Mouse (Mus musculus): ENCODE measurements around the gene Matn4. TPM values are rescaled to one million over a fixed set of nuclear protein-coding genes. Genes with fewer than 3 reads are reported as not detected.
"Not testable (repeated sequence)": the region's sequence is repeated elsewhere in the genome, so short reads cannot be mapped to it uniquely, and the experiment has no call there.

Gene Matn4
- polyA plus RNA-seq, 1 experiment = 0.82 TPM

GRCm38 (mm10) chr2:164353356-164353755 lies 51.6 kb downstream of the Matn4 start:
- H3K27ac ChIP-seq (ENCODE audit: insufficient read depth, low read length) = no peak overlapping the region
- peaks cover 4% of the 10 kb centered on the region; the same call in 1 of the 2 replicates for H3K4me1 ChIP-seq (ENCODE audit: control insufficient read depth, insufficient read depth, insufficient read length)
- no peak for DNase-seq (ENCODE audit: low read depth in 1 of 2, low spot score in 2 of 2)
- 79% methylated on average over 11 of the region's 11 CpGs for WGBS
- no peaks in the 10 kb centered on the region for H3K27me3 ChIP-seq (ENCODE audit: control insufficient read depth, insufficient read depth, low read length)
- TF ChIP-seq POLR2A (IDR thresholded peaks at IDR 0.05; ENCODE audit: low read depth, low read length) = no peak
- no peak for TF ChIP-seq CTCF (IDR thresholded peaks at IDR 0.05; ENCODE audit: extremely low read depth, insufficient read depth, insufficient read length, insufficient replicate concordance)
- H3K4me3 ChIP-seq (ENCODE audit: extremely low read depth, insufficient read depth, insufficient read length) = no peak overlapping the region
- H3K36me3 ChIP-seq (ENCODE audit: control insufficient read depth, insufficient read depth, low read length) = no peaks in the 10 kb centered on the region

DNA sequence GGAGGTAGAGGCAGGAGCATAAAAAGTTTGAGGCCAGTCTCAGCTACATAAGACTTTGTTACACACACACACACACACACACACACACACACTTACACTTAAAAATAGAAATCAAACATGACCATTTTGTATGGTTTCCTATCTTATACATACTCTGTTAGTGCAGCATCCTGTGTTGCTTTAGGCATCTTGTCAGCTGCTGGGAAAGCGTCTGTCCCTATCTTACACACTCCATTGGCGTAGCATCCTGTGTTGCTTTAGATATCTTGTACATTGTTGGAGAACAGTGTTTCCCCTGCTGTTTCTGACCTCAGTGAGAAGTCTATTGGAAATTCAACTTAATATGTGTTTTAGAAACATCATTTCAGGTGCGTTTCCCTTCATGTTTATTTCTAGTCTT lies 52.3 kb downstream of the Matn4 start:
- TF ChIP-seq POLR2A (IDR thresholded peaks at IDR 0.05; ENCODE audit: low read depth, low read length) (no peak), CTCF (IDR thresholded peaks at IDR 0.05; ENCODE audit: extremely low read depth, insufficient read depth, insufficient read length, insufficient replicate concordance) (no peak)
- no peak for DNase-seq (ENCODE audit: low read depth in 1 of 2, low spot score in 2 of 2)
- WGBS = 85% methylated on average over 3 of the region's 3 CpGs
- Histone ChIP-seq H3K27ac (ENCODE audit: insufficient read depth, low read length) (no peak overlapping the region), H3K27me3 (ENCODE audit: control insufficient read depth, insufficient read depth, low read length) (no peaks in the 10 kb centered on the region), H3K4me3 (ENCODE audit: extremely low read depth, insufficient read depth, insufficient read length) (no peak overlapping the region), H3K36me3 (ENCODE audit: control insufficient read depth, insufficient read depth, low read length) (no peaks in the 10 kb centered on the region), H3K4me1 (ENCODE audit: control insufficient read depth, insufficient read depth, insufficient read length) (peaks cover 4% of the 10 kb centered on the region; the same call in 1 of the 2 replicates)

- TF ChIP-seq POLR2A (IDR thresholded peaks at IDR 0.05; ENCODE audit: low read depth, low read length) (no peak), CTCF (IDR thresholded peaks at IDR 0.05; ENCODE audit: extremely low read depth, insufficient read depth, insufficient read length, insufficient replicate concordance) (no peak)
- no peaks in the 10 kb centered on the region for H3K36me3 ChIP-seq (ENCODE audit: control insufficient read depth, insufficient read depth, low read length)
- no peaks in the 10 kb centered on the region for H3K4me1 ChIP-seq (ENCODE audit: control insufficient read depth, insufficient read depth, insufficient read length)
- no peaks in the 10 kb centered on the region for H3K27me3 ChIP-seq (ENCODE audit: control insufficient read depth, insufficient read depth, low read length)
- 96% methylated on average over 3 of the region's 3 CpGs for WGBS
- no peak overlapping the region for H3K27ac ChIP-seq (ENCODE audit: insufficient read depth, low read length)
- H3K4me3 ChIP-seq (ENCODE audit: extremely low read depth, insufficient read depth, insufficient read length) = no peak overlapping the region
- DNase-seq (ENCODE audit: low read depth in 1 of 2, low spot score in 2 of 2) = peak in 1 of 2 experiments; percentile 23
Measured at GRCm38 (mm10) chr2:164348980-164349379, 56.0 kb downstream of the Matn4 start.

- not testable (repeated sequence) for H3K27ac ChIP-seq (ENCODE audit: insufficient read depth, low read length); H3K36me3 ChIP-seq (ENCODE audit: control insufficient read depth, insufficient read depth, low read length); H3K27me3 ChIP-seq (ENCODE audit: control insufficient read depth, insufficient read depth, low read length); H3K4me3 ChIP-seq (ENCODE audit: extremely low read depth, insufficient read depth, insufficient read length); DNase-seq (ENCODE audit: low read depth in 1 of 2, low spot score in 2 of 2); H3K4me1 ChIP-seq (ENCODE audit: control insufficient read depth, insufficient read depth, insufficient read length)
Measured at GRCm38 (mm10) chr2:164347697-164348096, 57.3 kb downstream of the Matn4 start.

DNA sequence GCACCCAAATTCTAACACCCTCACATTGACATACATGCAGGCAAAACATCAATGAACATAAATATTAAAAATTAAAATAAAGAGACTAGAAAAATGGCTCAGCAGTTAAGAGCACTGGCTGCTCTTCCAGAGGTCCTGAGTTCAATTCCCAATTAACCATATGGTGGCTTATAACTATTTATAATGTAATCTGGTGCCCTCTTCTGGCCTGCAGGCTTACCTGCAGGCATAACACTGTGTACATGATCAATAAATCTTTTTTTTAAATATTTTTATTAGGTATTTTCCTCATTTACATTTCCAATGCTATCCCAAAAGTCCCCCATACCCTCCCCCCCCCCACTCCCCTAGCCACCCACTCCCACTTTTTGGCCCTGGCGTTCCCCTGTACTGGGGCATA lies 61.2 kb downstream of the Matn4 start:
- DNase-seq (ENCODE audit: low read depth in 1 of 2, low spot score in 2 of 2); H3K36me3 ChIP-seq (ENCODE audit: control insufficient read depth, insufficient read depth, low read length); H3K4me1 ChIP-seq (ENCODE audit: control insufficient read depth, insufficient read depth, insufficient read length); H3K27ac ChIP-seq (ENCODE audit: insufficient read depth, low read length); H3K4me3 ChIP-seq (ENCODE audit: extremely low read depth, insufficient read depth, insufficient read length); H3K27me3 ChIP-seq (ENCODE audit: control insufficient read depth, insufficient read depth, low read length): not testable (repeated sequence)
- 78% methylated on average over 1 of the region's 1 CpGs for WGBS

Other genes starting within 250 kb of the Matn4 start
- 0.12 and 0.14 TPM in 2 replicates for gene Kcns1, start 234.0 kb downstream of the Matn4 start, polyA plus RNA-seq (2012; rRNA removed)
- gene Wfdc5, start 222.4 kb downstream of the Matn4 start, polyA plus RNA-seq (2012; rRNA removed) = not detected in 2 replicates
- not detected in 2 replicates for gene Wfdc12, start 214.6 kb downstream of the Matn4 start, polyA plus RNA-seq (2012; rRNA removed)
- not detected in 2 replicates for gene Wfdc15a, start 205.0 kb downstream of the Matn4 start, polyA plus RNA-seq (2012; rRNA removed)
- gene Wfdc15b, start 183.5 kb downstream of the Matn4 start, polyA plus RNA-seq (2012; rRNA removed) = 0.16 TPM in 1 of 2 replicates, not detected in the other
- not detected in 2 replicates for gene Svs2, start 166.7 kb downstream of the Matn4 start, polyA plus RNA-seq (2012; rRNA removed)
- not detected in 2 replicates for gene Svs3b, start 148.5 kb downstream of the Matn4 start, polyA plus RNA-seq (2012; rRNA removed)
- not detected in 2 replicates for gene Svs4, start 126.7 kb downstream of the Matn4 start, polyA plus RNA-seq (2012; rRNA removed)
- not detected in 2 replicates for gene Svs3a, start 115.9 kb downstream of the Matn4 start, polyA plus RNA-seq (2012; rRNA removed)
- gene Svs6, start 88.4 kb downstream of the Matn4 start, polyA plus RNA-seq (2012; rRNA removed) = not detected in 2 replicates
- gene Svs5, start 72.4 kb downstream of the Matn4 start, polyA plus RNA-seq (2012; rRNA removed) = not detected in 2 replicates
- 33.5 and 77.7 TPM in 2 replicates for gene Slpi, start 16.1 kb downstream of the Matn4 start, polyA plus RNA-seq (2012; rRNA removed)
- gene Rbpjl, start 2.0 kb downstream of the Matn4 start, polyA plus RNA-seq (2012; rRNA removed) = 19.0 and 39.4 TPM in 2 replicates
- 21.0 and 25.0 TPM in 2 replicates for gene Sdc4, start 38.7 kb upstream of the Matn4 start, polyA plus RNA-seq (2012; rRNA removed)
- 111 and 172 TPM in 2 replicates for gene Sys1, start 51.8 kb upstream of the Matn4 start, polyA plus RNA-seq (2012; rRNA removed)
- gene Gm20458, start 55.8 kb upstream of the Matn4 start, polyA plus RNA-seq (2012; rRNA removed) = 16.4 and 17.2 TPM in 2 replicates
- not detected in 2 replicates for gene Trp53tg5, start 68.6 kb upstream of the Matn4 start, polyA plus RNA-seq (2012; rRNA removed)
- 15.6 and 20.3 TPM in 2 replicates for gene Dbndd2, start 80.9 kb upstream of the Matn4 start, polyA plus RNA-seq (2012; rRNA removed)
- 85.0 and 108 TPM in 2 replicates for gene Pigt, start 92.4 kb upstream of the Matn4 start, polyA plus RNA-seq (2012; rRNA removed)
- 0.33 and 0.47 TPM in 2 replicates for gene Wfdc2, start 157.3 kb upstream of the Matn4 start, polyA plus RNA-seq (2012; rRNA removed)
- gene Spint3, start 168.3 kb upstream of the Matn4 start, polyA plus RNA-seq (2012; rRNA removed) = not detected in 2 replicates
- gene Wfdc6a, start 180.3 kb upstream of the Matn4 start, polyA plus RNA-seq (2012; rRNA removed) = 0.15 and 0.21 TPM in 2 replicates
- not detected in 2 replicates for gene Eppin, start 188.4 kb upstream of the Matn4 start, polyA plus RNA-seq (2012; rRNA removed)
- gene Wfdc6b, start 208.4 kb upstream of the Matn4 start, polyA plus RNA-seq (2012; rRNA removed) = not detected in 2 replicates
- gene Wfdc8, start 208.5 kb upstream of the Matn4 start, polyA plus RNA-seq (2012; rRNA removed) = not detected in 2 replicates
- gene Wfdc16, start 233.6 kb upstream of the Matn4 start, polyA plus RNA-seq (2012; rRNA removed) = not detected in 2 replicates